Mouse (Mus musculus): ENCODE results near the gene Vmp1. TPM values are rescaled to one million over a fixed set of nuclear protein-coding genes. Genes with fewer than 3 reads are reported as not detected.
A peak's percentile ranks its signal among the peaks of the same experiment; 100 is the strongest.

The Vmp1 gene
- polyA plus RNA-seq, 1 experiment = 178 TPM

GRCm38 (mm10) chr11:86607808-86608350 lies 75.8 kb downstream of the Vmp1 start:
- no peak overlapping the region for H3K4me3 ChIP-seq (ENCODE audit: insufficient read depth, low read length)
- H3K4me1 ChIP-seq (ENCODE audit: control insufficient read depth, insufficient read depth, low read length) = peaks cover 64% of the 10 kb centered on the region
- no peak overlapping the region for H3K27ac ChIP-seq (ENCODE audit: insufficient read depth, low read depth, low read length)
- TF ChIP-seq CTCF (IDR thresholded peaks at IDR 0.05; ENCODE audit: low read depth, low read length) (no peak), POLR2A (IDR thresholded peaks at IDR 0.05; ENCODE audit: borderline replicate concordance, low read depth, low read length) (no peak)

GRCm38 (mm10) chr11:86606621-86607339 lies 76.9 kb downstream of the Vmp1 start:
- TF ChIP-seq POLR2A (IDR thresholded peaks at IDR 0.05; ENCODE audit: borderline replicate concordance, low read depth, low read length) = no peak
- no peak for TF ChIP-seq CTCF (IDR thresholded peaks at IDR 0.05; ENCODE audit: low read depth, low read length)
- no peak overlapping the region for H3K4me3 ChIP-seq (ENCODE audit: insufficient read depth, low read length)
- H3K4me1 ChIP-seq (ENCODE audit: control insufficient read depth, insufficient read depth, low read length) = peaks cover 61% of the 10 kb centered on the region
- no peak overlapping the region for H3K27ac ChIP-seq (ENCODE audit: insufficient read depth, low read depth, low read length)

GRCm38 (mm10) chr11:86604732-86605520 lies 78.7 kb downstream of the Vmp1 start:
- Histone ChIP-seq H3K27ac (ENCODE audit: insufficient read depth, low read depth, low read length) (peak overlapping the region; percentile 97), H3K4me1 (ENCODE audit: control insufficient read depth, insufficient read depth, low read length) (peaks cover 53% of the 10 kb centered on the region), H3K4me3 (ENCODE audit: insufficient read depth, low read length) (no peak overlapping the region)
- TF ChIP-seq CTCF (IDR thresholded peaks at IDR 0.05; ENCODE audit: low read depth, low read length) = no peak
- TF ChIP-seq POLR2A (IDR thresholded peaks at IDR 0.05; ENCODE audit: borderline replicate concordance, low read depth, low read length) = no peak

GRCm38 (mm10) chr11:86604289-86604688 lies 79.3 kb downstream of the Vmp1 start:
- H3K4me3 ChIP-seq (ENCODE audit: insufficient read depth, low read length) = no peak overlapping the region
- TF ChIP-seq CTCF (IDR thresholded peaks at IDR 0.05; ENCODE audit: low read depth, low read length) = no peak
- TF ChIP-seq POLR2A (IDR thresholded peaks at IDR 0.05; ENCODE audit: borderline replicate concordance, low read depth, low read length) = no peak
- H3K4me1 ChIP-seq (ENCODE audit: control insufficient read depth, insufficient read depth, low read length) = peaks cover 54% of the 10 kb centered on the region
- H3K27ac ChIP-seq (ENCODE audit: insufficient read depth, low read depth, low read length) = peak overlapping the region; percentile 97

- no peak for TF ChIP-seq POLR2A (IDR thresholded peaks at IDR 0.05; ENCODE audit: borderline replicate concordance, low read depth, low read length)
- no peak for TF ChIP-seq CTCF (IDR thresholded peaks at IDR 0.05; ENCODE audit: low read depth, low read length)
- peak overlapping the region; percentile 97 for H3K27ac ChIP-seq (ENCODE audit: insufficient read depth, low read depth, low read length)
- peaks cover 55% of the 10 kb centered on the region for H3K4me1 ChIP-seq (ENCODE audit: control insufficient read depth, insufficient read depth, low read length)
- H3K4me3 ChIP-seq (ENCODE audit: insufficient read depth, low read length) = no peak overlapping the region
Observed at GRCm38 (mm10) chr11:86603719-86604118, 79.9 kb downstream of the Vmp1 start.

GRCm38 (mm10) chr11:86602116-86602515 lies 81.5 kb downstream of the Vmp1 start:
- Histone ChIP-seq H3K4me3 (ENCODE audit: insufficient read depth, low read length) (no peak overlapping the region), H3K27ac (ENCODE audit: insufficient read depth, low read depth, low read length) (peak overlapping the region; percentile 97), H3K4me1 (ENCODE audit: control insufficient read depth, insufficient read depth, low read length) (peaks cover 52% of the 10 kb centered on the region)
- no peak for TF ChIP-seq POLR2A (IDR thresholded peaks at IDR 0.05; ENCODE audit: borderline replicate concordance, low read depth, low read length)
- no peak for TF ChIP-seq CTCF (IDR thresholded peaks at IDR 0.05; ENCODE audit: low read depth, low read length)

GRCm38 (mm10) chr11:86600209-86600557 lies 83.5 kb downstream of the Vmp1 start:
- Histone ChIP-seq H3K27ac (ENCODE audit: insufficient read depth, low read depth, low read length) (no peak overlapping the region), H3K4me3 (ENCODE audit: insufficient read depth, low read length) (no peak overlapping the region), H3K4me1 (ENCODE audit: control insufficient read depth, insufficient read depth, low read length) (peaks cover 57% of the 10 kb centered on the region)
- no peak for TF ChIP-seq CTCF (IDR thresholded peaks at IDR 0.05; ENCODE audit: low read depth, low read length)

- Histone ChIP-seq H3K4me3 (ENCODE audit: insufficient read depth, low read length) (no peak overlapping the region), H3K4me1 (ENCODE audit: control insufficient read depth, insufficient read depth, low read length) (peaks cover 55% of the 10 kb centered on the region), H3K27ac (ENCODE audit: insufficient read depth, low read depth, low read length) (0 out of 2 replicates have a peak overlapping the region, but pooled peaks have one; percentile 1)
- TF ChIP-seq POLR2A (IDR thresholded peaks at IDR 0.05; ENCODE audit: borderline replicate concordance, low read depth, low read length) = no peak
- TF ChIP-seq CTCF (IDR thresholded peaks at IDR 0.05; ENCODE audit: low read depth, low read length) = no peak
Observed at GRCm38 (mm10) chr11:86599378-86600208, 84.0 kb downstream of the Vmp1 start.

- H3K4me3 ChIP-seq (ENCODE audit: insufficient read depth, low read length) = no peak overlapping the region
- H3K27ac ChIP-seq (ENCODE audit: insufficient read depth, low read depth, low read length) = peak overlapping the region; percentile 61
- peaks cover 56% of the 10 kb centered on the region for H3K4me1 ChIP-seq (ENCODE audit: control insufficient read depth, insufficient read depth, low read length)
Observed at GRCm38 (mm10) chr11:86598572-86598971, 85.1 kb downstream of the Vmp1 start.

More at GRCm38 (mm10) chr11:86598572-86598971, 85.1 kb downstream of the Vmp1 start:
- TF ChIP-seq POLR2A (IDR thresholded peaks at IDR 0.05; ENCODE audit: borderline replicate concordance, low read depth, low read length) (no peak), CTCF (IDR thresholded peaks at IDR 0.05; ENCODE audit: low read depth, low read length) (no peak)
